ENCODE assay signal across 13 mouse cellular contexts in the genomic region with DNA sequence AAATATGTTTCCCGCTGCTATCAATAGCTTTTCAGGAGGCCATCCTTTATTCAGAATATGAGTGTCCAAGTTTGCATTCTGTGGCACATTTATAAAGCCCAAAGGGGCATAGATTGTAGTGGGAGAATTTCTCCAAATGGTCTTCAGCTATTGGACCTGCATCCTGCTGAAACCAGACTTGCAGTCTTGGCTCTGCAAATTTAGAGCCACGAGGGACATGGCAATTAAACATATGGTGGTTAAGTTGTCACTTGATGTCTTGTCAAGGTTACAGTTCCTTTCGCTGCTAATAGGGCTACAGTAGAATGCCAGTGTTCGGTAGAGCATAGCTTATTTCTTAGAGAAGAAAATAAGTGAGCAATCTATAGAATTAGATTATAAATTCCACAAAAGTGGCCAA.
"Had no signal": no experiment of that assay in that cellular context is flagged by ENCODE, and none has a peak within 500 bp of the region (broad histone marks: within the 10 kb centered on the region; RNA-seq: fewer than 3 reads in every experiment).

No protein-coding gene starts in this region.

- DNase-seq: gastrocnemius, adult 2 months; gastrocnemius, postnatal 10 days; gastrocnemius, postnatal 25 days; heart, adult 18-20 months; heart, postnatal 10 days; heart, postnatal 4 days; kidney, adult 18-20 months; kidney, adult 8-10 months; kidney, postnatal 14 days; kidney, postnatal 36 days; layer of hippocampus, adult 9-11 months; layer of hippocampus, postnatal 36 days; left cerebral cortex, postnatal 4 days had no signal
